Mouse (Mus musculus) embryonic stem cell, embryonic (primary cell): Measurements from ENCODE around the gene Bmpr1b.

Experiments
- CTCF ChIA-PET, 4 experiments: fragments of 300-600 bp in 2 of 4; fragments of 350-600 bp in 2 of 4; sonication (Branson Sonifier 250); formaldehyde crosslinking; loops; one replicate each; lab custom pipeline; 2022; ENCODE audit warnings: inconsistent platforms in 2 of 4; lab: Charles Lee
- POLR2A ChIA-PET, 4 experiments: fragments of 300-600 bp in 2 of 4; fragments of 350-600 bp in 2 of 4; sonication (Branson Sonifier 250); formaldehyde crosslinking; loops; one replicate each; lab custom pipeline; 2022; ENCODE audit warnings: antibody characterized with exemption in 4 of 4, inconsistent platforms in 1 of 4; lab: Charles Lee

Bmpr1b gene

DNA sequence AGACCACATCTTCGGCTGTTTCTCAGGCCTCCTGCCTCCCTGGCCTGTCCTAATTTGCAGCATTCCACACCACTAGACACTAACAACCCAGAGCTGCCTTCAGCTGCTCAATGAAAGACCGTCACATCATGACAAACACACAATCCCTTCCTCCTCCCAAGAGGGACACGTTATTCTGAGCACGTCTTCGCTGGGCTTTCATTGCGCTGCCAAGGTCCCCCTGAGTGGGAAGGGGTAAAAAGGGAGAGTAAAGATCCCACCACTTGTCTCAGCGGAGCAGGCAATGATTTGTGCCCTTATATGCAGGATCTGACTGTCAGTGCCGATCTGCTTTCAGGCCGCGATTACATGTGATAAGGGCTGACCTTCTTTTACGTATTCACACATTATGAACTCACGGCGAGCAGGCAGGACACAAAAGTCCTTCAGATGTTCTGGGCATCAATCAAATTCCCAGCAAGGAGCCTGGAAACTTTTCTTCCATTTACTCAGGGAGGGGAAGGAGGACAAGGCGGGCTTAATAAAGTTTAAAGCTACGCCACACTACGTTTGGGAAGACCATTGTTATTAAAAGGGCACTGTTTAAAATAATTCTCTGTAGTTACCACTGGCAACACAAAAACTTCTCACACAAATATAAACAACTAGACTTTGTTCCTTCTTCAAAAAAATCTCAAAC, 232.5 kb downstream of the Bmpr1b start:
- ChIA-PET POLR2A (no interaction called here), CTCF (no interaction called here)

DNA sequence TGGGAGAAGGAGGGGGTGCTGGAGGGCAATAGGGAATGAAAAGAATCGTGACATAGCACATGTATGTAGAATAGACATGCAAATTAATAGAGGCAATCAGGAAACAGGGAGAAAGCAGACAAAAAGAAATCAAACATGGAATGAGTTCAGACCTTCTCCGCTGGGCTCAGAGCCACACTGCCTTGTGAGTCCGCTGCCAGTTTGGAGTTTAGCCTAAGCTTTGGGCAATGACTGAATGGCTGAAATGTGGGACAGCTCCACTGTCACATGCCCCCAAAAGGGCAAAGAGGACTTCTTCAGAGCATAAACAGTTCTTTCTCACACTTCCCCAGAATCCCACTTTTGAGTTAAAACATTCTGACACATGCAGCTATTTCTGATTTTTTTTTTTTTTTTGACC, 236.3 kb downstream of the Bmpr1b start:
- CTCF ChIA-PET: interaction anchor here in 1 of 4 experiments (0.6 to 0.7 kb wide), 2 partner anchors 70 to 102 kb away, joined by 3 to 6 read pairs; no protein-coding TSS in a partner anchor

DNA sequence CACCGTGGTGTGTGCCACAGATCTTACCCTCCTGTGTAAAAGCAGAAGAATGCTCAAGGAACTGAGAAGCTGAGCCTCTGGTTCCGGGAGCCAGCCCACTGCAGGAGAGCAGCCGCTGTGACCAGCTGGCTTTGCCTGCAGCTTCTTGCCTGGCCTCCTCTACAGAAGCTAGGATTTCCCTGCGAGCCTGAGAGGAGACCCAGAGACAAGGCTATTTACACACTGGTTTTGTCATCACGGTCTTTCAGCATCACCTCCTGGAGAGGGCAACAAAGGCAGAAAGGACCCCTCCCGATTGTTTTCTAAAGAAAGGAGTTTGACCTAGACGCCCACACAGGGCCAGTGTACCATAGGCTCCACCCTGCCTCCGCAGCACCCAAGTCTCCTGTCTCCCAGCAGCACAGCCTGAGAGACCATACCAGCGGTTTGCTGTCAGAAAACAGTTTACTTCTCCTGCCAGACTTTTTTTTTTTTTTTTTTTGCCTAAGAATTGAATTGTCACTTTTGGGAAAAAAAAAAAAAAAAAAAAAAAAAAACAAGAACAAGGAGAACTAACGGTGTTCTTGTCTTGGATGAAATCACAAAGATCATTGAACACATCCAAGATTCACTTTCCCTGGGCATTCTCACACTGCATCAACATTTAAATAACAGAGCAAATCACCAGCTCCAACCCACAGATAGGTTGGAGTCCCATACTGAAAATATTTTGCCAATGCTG, 237.7 kb downstream of the Bmpr1b start:
- ChIA-PET POLR2A (interaction anchor here in 2 of 4 experiments (0.5 to 0.6 kb wide), 3 partner anchors 163 to 847 kb away, joined by 4 read pairs; no protein-coding TSS in a partner anchor), CTCF (no interaction called here)

More for the DNA sequence above, 236.3 kb downstream of the Bmpr1b start:
- POLR2A ChIA-PET: interaction anchor here in 2 of 4 experiments (0.6 kb wide), 2 partner anchors 126 to 287 kb away, joined by 4 to 5 read pairs; no protein-coding TSS in a partner anchor

DNA sequence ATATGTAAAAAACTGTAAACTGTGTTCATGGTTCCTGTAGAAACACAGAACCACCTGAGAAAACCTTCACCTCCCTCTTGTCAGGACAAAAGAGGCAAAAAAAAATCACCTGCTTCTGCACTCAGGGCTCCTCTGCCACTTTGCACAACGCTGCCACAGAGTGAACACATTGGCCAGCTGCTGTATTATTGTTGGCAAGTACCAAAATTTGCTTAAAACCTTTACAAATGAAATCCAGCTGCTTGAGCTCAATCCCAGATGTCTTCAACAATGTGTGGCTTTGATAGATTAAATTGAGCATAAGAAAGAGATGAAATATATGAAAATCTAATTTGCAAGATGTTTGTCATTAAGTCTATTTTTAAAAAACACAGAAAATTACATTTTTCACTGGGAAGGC, 245.8 kb downstream of the Bmpr1b start:
- CTCF ChIA-PET: no interaction called here
- POLR2A ChIA-PET: no interaction called here

DNA sequence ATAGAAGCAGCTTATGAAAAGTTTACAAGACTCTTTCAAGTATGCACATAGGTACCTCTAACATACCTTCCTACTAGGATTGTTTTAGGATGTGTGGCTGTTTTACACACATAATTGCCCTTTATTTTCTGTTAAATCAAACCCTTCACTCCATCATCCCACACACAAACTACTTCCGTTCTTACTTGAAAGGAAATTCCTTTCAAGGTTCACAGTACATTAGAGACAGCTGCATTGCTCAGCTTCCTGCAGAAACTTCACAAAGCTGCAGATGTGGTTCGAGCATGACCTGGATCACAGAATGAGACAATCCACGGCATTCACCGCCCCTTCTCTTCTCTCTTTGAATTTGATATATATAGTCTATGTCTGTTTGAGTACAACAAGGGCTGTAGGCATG, 248.1 kb downstream of the Bmpr1b start:
- ChIA-PET CTCF (no interaction called here), POLR2A (no interaction called here)

DNA sequence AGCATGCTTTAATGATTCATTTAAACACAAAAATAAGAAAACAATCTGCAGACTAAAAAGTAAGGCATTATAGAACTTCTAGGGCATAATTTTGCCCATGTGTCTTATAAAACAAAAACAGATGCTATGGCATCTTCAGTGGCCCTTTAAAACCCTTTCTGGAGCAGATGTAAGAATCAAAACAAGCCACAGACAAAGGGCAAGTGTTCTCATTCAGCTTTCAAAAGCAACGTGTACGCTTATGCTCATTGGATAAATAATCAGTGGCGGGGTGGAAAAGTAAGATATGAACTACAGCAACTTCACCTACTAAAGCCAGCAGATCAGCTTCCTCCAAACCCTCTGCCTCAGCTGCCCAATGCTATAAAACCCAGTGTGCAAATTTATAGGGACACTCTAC, 249.6 kb downstream of the Bmpr1b start:
- ChIA-PET CTCF (no interaction called here), POLR2A (no interaction called here)

DNA sequence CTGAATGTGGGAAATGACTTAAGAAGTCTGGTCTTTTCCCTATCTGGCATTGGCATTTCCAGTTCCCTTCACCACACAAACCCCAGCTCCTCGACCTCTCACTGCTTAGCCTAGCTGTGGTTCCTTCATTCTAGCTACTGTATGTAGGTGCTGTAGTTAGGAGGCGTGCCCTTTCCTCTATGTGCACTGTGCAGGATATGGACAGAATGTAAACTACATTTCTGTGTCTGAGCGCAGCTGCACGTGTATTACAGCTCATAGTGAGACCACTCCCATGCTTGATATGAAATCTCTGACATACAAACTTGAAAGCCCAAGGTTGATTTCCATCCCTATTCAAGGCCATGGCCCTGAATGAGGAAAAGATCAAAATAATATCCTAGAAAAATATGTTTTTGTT, 252.1 kb downstream of the Bmpr1b start:
- CTCF ChIA-PET: no interaction called here
- POLR2A ChIA-PET: no interaction called here

DNA sequence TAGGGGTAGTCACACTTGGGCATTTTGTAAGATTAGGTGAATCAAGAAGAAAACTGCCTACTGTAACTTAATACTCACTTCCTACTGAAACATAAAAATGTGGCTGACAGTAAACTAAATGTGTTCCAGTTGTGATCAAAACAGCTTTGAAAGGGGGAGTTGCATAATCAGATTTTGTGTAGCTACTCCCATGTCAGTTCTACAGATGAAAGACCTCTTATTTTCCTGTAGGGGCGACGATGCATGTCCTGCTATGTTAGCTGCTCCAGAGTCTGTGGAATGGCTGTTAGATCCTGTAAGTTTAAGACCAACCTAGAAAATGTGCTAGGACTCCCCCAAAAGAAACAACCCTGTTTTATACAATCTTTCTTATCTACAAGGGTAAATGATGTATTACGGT, 253.2 kb downstream of the Bmpr1b start:
- ChIA-PET POLR2A (no interaction called here), CTCF (no interaction called here)

DNA sequence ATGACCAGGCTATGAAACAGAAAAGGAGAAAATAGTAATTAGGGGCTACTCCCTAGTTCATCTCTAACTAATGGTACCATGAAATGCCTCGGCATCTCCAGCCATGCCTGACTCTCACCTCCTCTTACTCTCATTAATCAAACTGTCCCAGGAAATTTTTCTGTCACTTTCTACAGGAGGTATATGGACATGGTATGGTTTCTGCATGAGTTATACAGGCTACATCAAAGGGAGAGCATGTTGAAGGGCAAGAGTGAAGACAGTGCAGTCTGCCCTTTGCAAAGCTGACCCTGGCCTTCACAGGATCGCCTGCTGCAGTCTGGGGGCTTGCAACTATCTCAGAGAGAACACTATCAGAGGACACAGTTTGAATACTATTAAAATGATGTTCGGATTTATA, 254.6 kb downstream of the Bmpr1b start:
- ChIA-PET POLR2A (no interaction called here), CTCF (no interaction called here)

DNA sequence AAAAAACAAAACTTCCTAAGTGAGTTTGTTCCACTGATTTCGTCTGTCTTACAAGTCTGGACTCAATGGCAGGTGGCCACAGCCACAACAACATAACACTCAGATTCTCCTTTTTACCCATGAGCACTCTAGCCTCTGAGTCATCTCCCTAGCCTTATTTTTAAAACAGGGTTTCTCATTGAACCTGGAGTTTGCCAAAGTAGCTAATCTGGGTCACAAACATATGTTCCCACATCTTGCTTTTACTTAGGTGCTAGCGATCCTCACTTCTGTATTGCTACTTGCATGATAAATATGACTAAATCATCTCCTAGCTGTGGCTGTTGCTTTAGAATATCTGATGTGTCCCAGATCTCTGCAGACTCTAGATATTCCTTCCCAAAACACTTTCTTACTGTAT, 260.1 kb downstream of the Bmpr1b start:
- POLR2A ChIA-PET: no interaction called here
- CTCF ChIA-PET: no interaction called here

DNA sequence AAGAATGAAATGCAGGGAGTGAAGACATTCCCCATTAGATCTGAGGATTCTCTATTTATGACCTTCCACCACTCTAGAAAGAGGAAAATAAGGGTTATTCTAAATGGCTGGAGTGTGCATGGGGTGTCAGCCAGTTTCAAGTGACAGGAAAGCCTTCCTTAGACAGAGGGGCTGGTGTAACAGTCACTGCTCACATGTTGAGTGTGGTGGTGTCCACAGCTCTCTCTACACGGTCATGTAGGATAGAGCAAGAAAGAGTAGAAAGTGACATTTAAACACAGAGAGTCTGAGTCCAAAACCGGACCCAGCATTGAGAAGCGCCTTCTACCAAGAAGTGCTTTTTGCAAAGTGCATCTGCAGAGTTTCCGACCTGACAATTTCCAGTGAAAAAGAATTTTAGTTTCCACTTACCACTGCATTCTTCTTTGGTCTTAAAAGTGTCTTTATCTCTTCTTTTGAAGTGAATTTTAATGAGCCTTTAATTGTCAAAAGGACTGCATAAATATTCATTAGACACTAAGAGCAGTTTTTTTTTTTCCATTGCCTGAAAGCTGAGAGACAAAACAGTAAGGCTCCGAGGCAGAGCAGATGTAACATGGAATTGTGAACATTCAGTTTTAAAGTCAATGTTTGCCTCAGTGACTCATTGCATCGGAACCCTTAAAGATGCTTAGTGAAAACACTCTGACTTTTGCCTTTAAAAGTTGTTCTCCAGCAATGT, 263.2 kb downstream of the Bmpr1b start:
- POLR2A ChIA-PET: no interaction called here
- CTCF ChIA-PET: no interaction called here

DNA sequence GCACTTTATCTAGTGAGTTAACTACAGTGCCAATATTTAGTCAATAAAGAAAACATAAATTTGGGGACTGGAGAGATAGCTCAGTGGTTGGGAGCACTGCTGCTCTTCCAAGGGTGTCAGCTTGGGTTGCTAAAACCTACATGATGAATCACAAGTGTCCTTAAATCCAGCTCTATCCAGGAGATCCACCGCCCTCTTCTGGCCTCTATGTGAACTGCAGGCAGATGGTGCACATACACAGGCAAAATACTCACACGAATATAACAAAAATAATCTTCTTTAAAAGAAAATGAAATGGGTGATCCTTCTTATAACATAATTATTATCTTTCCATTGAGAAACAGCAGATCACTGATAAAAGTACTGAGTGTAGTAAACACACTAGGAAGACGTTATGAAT, 268.9 kb downstream of the Bmpr1b start:
- ChIA-PET POLR2A (no interaction called here), CTCF (interaction anchor here in 1 of 4 experiments (0.6 kb wide), 1 partner anchor 65 kb away, joined by 3 read pairs; no protein-coding TSS in a partner anchor)

DNA sequence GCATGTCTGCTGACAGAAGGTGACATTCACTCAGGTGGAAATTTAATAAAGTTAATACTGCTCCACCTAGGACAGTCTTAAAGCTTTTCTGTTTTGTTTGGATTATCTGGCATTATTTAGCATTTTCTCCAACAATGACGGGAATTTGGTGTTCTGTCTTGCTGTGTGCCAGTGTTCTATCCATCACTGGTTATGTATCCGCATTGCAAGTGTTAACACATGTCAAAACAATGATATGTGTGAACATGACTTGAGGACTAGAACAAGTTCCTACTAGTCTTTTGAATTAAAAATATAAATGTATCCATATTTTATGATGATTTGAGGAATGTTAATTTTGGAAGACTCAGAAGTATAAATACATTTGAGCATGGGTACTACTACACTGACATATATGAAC, 269.7 kb downstream of the Bmpr1b start:
- CTCF ChIA-PET: no interaction called here

DNA sequence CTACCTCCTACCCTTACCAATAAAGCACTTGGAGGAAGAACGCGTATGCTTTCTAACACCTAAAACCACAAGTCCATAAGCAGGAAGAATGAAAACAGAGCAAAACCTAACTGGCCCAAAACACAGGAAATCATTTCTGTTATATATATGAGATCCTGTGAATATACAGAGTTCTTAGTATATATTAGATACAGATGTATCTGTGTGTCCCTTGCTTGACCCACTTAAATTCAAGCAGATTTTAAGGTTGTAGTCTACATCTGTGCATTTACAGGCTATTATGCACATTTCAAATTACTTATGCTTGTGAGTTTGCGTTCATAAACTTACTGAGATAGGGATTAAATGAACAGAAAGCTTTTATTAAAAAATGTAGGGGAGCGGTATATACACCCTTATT, 271.5 kb downstream of the Bmpr1b start:
- CTCF ChIA-PET: no interaction called here
- POLR2A ChIA-PET: no interaction called here

More for the DNA sequence above, 269.7 kb downstream of the Bmpr1b start:
- POLR2A ChIA-PET: no interaction called here

DNA sequence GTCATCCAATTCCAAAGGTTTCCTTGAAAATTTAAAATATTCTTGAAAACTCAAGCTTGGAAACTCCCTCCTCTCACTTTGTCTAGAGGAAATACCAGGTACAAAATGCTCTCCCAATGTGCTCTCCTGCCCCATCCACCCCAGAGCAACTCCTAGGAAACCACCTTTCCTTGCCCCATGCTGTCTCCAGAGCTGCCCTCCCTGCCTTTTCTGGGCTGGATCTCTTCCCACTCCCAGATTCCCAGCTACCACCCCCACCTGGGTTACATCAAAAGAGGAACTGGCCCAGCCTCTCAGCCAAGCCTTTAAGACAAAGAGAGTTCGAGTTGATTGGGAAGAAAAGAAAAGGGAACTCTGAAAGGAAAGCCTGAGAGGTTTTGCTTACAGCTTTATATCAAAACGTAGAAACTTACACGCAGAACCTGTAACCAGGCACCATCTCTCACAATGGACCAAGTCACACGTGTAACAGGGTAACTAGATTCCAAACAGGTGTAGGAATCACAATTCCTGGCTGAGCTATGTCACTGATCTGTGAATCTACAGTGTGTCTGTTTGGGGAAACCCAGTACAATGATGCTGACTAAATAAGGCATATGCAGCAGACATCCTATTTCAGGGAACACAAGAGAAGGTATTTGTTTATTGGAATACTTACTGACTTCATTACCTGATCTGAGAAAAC, 272.2 kb downstream of the Bmpr1b start:
- ChIA-PET POLR2A (no interaction called here), CTCF (no interaction called here)

DNA sequence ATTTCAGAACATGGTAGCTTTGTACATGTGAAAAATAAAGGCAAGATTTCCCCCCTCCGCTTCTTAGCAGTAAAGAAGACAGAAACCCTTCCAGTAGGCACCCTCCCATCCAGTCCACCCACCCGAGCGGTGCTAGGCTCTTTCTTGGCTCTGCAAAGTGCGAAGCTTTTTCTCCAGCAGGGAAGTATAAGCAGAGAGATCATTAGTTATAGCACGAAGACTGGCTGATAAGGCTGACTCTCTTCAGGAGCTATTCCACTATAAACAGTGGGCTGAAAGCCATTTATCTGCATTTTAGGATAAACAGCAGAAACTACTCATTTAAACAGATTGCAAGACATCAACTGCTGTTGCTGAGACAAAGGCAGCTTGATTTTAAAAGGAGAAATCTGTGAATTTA, 274.1 kb downstream of the Bmpr1b start:
- CTCF ChIA-PET: no interaction called here
- POLR2A ChIA-PET: interaction anchor here in 1 of 4 experiments (0.6 kb wide), 1 partner anchor 1002 kb away, joined by 3 read pairs; no protein-coding TSS in a partner anchor

DNA sequence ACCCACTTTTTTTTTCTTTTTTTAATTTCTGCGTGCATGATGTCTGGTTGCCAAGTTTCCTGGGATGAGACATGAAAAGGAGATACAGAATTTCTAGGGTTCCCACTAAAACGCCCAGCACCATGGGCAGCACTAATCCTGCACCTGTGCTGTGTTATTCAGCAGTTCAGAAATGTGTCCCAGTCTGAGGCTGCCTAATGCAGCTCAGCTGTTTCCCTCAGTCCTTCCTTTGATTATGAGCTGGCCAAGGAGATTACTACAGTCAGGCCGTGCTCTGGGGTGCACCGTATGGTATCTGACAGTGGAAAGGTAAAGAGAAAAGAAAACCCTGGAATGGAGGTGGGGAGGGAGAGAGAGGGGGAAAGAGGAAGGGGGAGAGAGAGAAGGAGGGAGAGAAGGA, 278.6 kb downstream of the Bmpr1b start:
- CTCF ChIA-PET: no interaction called here

DNA sequence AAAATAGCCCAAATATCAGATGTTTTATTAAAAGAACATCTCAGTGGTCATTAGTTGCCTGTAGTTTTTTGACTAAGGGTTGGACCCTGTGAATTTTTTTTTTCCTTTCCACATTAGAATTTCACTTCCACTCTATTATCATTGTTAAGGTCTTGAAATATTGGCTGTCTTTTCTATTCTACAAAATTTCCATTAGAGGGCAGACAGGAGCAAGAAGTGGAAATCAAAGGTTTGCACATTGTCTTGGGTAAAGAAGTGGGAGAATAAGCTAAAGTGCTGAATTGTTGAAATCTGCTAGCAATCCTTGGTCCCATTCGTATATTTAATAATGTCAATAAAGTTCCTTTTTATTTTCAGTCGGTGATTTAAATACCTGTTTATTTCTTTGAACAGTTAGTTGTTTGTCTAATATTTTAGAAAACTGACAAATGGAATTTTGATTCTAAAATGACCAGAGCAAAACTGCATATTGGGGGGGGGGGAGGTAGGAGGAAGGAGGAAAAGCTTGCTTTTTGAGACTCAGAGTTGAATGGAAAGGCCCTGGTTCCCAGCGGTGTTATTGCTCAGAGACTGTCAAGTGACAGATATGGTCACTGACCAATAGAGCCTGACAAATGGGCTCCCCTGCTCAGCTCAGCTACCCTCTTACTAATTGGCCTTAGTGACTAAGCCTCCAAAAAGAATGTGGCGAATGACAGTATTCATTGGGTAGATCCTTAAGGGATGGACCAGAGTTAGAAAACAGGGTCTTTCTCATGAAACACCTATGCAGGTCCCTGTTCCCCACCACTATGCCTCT, 281.6 kb downstream of the Bmpr1b start:
- ChIA-PET POLR2A (no interaction called here), CTCF (interaction anchor here in 2 of 4 experiments (0.6 to 0.7 kb wide), 3 partner anchors 319 to 338 kb away, joined by 3 to 4 read pairs (median 3); no protein-coding TSS in a partner anchor)

More for the DNA sequence above, 278.6 kb downstream of the Bmpr1b start:
- POLR2A ChIA-PET: no interaction called here

DNA sequence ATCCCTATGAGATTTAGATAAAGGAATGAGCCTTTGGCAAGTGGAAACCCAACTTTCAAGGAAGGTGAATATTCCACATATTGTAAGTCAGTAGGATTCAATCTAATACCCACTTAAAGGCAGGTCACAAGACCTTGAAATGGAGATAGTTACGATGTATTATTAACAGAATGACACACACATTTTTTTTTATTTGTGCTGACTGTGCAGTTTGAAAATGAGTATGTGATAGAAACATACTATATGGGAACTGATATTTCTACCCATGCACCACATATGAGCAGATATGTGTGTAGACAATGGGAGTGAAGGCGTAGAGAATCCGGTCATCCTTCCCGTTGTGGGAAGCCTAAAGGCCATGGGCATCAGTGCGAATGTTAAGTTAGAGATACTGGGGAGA, 285.0 kb downstream of the Bmpr1b start:
- ChIA-PET CTCF (no interaction called here), POLR2A (no interaction called here)
